Mouse (Mus musculus) liver, postnatal 0 days (tissue): Measurements from ENCODE around the gene Prkacb. TPM values are rescaled to one million over a fixed set of nuclear protein-coding genes. Genes with fewer than 3 reads are reported as not detected.

Experiments
- ATAC-seq: fragments of 200-750 bp; cut with Nextera tagmentation; 2 replicates; pipeline ENCODE4 v1.8.0; 2017; ENCODE audit warnings: mild to moderate bottlenecking, moderate library complexity
- DNase-seq: peaks from one replicate; pipeline ENCODE4 v3.0.0-alpha.2; 2016
- H3K27ac ChIP-seq: fragments of 300-500 bp; sonication (generic); 2 replicates; pipeline ENCODE4 v1.5.1; 2014; ENCODE audit warnings: antibody characterized with exemption, moderate library complexity, mild to moderate bottlenecking, low read depth
- H3K27me3 ChIP-seq: fragments of 300-500 bp; sonication (generic); 2 replicates; pipeline ENCODE4 v1.6.1; 2014; ENCODE audit warnings: low read length, control low read depth, mixed read lengths; ENCODE audit not compliant: insufficient read depth
- H3K36me3 ChIP-seq: fragments of 300-500 bp; sonication (generic); replicated peaks from 2 replicates; pipeline ENCODE4 v1.6.1; 2014; ENCODE audit warnings: mild to moderate bottlenecking, control low read depth, low read length, moderate library complexity, mixed read lengths; ENCODE audit not compliant: insufficient read depth
- H3K4me1 ChIP-seq: fragments of 300-500 bp; sonication (generic); 2 replicates; pipeline ENCODE4 v1.6.1; 2014; ENCODE audit warnings: antibody characterized with exemption, mild to moderate bottlenecking, control low read depth; ENCODE audit not compliant: insufficient read depth
- H3K4me2 ChIP-seq: fragments of 300-500 bp; sonication (generic); 2 replicates; pipeline ENCODE4 v1.6.1; 2014; ENCODE audit warnings: low read depth, mild to moderate bottlenecking, low read length, moderate library complexity, mixed read lengths
- H3K4me3 ChIP-seq: fragments of 300-500 bp; sonication (generic); 2 replicates; pipeline ENCODE4 v1.5.1; 2014; ENCODE audit warnings: low read depth, low read length
- H3K9ac ChIP-seq: fragments of 300-500 bp; sonication (generic); replicated peaks from 2 replicates; pipeline ENCODE4 v1.6.1; 2014; ENCODE audit warnings: mild to moderate bottlenecking, moderate library complexity
- H3K9me3 ChIP-seq: fragments of 300-500 bp; sonication (generic); 2 replicates; pipeline ENCODE4 v1.6.1; 2016; ENCODE audit warnings: mild to moderate bottlenecking, control low read depth, low read length, mixed read lengths
- CTCF ChIP-seq: sonication (generic); IDR thresholded peaks from 2 replicates; pipeline ENCODE4 v1.5.1; 2016; ENCODE audit warnings: antibody characterized with exemption, low read depth
- EP300 ChIP-seq: IDR thresholded peaks from 2 replicates; pipeline ENCODE4 v1.6.1; 2016; ENCODE audit warnings: antibody characterized with exemption, low read depth, mild to moderate bottlenecking
- WGBS: fragments of 180-500 bp; shearing (Covaris S2); extraction: QIAGEN DNeasy Blood & Tissue Kit; methylation state at CpG from one replicate; pipeline ENCODE4 v1.1.7; 2014; ENCODE audit not compliant: insufficient replicate concordance; 5-methylcytosine and 5-hydroxymethylcytosine counted together
- polyA plus RNA-seq: library from polyadenylated mRNA; unstranded; fragments of >200 nt; fragmentation: Nextera tagmentation; extraction: Ambion mirVana; gene quantifications from 2 replicates; pipeline ENCODE4 v1.2.1, GENCODE M21; 2015

The Prkacb gene
- polyA plus RNA-seq, 1 experiment from 2014 or later: 15.4 TPM

DNA sequence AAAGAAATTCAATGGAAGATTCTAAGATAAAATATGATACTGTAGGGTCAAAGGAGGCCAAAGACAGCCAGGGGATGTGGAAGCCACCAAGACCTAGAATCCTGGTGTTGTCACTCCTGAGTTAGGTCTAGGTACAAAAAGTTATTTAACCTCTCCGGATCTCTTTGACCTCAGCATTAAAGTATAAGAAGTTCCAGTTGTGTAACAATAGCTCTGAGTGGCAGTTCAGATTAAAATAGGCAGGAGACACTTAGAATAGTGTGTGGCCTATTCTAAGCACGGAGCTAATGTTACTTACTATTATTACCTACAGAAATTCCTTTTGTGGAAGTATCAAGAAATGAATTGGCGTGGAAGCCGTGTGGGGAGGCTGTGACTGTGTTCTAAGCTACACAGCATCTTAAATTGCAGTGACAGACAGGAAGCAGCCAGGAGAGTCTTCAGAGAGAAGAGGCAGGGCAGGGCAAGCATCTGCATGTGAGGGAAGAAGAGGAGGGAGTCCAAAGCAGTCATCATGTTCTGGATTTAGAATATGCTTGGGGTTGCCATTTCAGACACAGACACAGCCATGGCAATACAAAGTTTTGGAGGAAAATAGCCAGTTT lies 125.6 kb downstream of the Prkacb start:
- ATAC-seq (no peak), DNase-seq (no peak)
- 71% methylated on average over 4 of the region's 4 CpGs for WGBS
- H3K4me3 ChIP-seq: no peak overlapping the region
- no peaks in the 10 kb centered on the region for H3K9me3 ChIP-seq
- no peak overlapping the region for H3K9ac ChIP-seq
- 0 out of 2 replicates have a peak, but pooled peaks cover 4% of the 10 kb centered on the region for H3K27me3 ChIP-seq
- H3K36me3 ChIP-seq: no peaks in the 10 kb centered on the region
- H3K27ac ChIP-seq: no peak overlapping the region
- H3K4me1 ChIP-seq: peaks cover 17% of the 10 kb centered on the region
- TF ChIP-seq EP300: no peak
- TF ChIP-seq CTCF: no peak
- H3K4me2 ChIP-seq: no peak overlapping the region

DNA sequence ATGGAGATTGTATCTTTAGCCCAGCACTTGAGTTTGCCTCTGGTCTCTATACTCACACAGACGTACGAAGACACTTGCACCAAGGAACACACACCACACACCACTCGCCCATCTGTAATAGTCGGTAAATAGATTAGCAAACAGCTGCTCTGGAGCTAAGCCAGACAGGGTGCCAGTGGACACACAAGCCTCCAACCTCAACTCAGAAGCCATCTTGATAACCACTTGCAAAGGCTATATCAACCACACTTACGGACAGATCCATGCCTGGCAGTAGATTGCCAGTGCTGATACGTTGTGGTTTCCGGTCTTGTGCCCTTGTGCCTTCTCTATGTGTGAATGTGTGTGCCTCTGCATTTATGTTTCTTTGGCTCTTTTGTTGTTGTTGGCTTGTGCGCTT lies 126.4 kb downstream of the Prkacb start:
- Histone ChIP-seq H3K4me2 (no peak overlapping the region), H3K27ac (no peak overlapping the region), H3K36me3 (no peaks in the 10 kb centered on the region), H3K4me3 (no peak overlapping the region), H3K9me3 (no peaks in the 10 kb centered on the region), H3K4me1 (peaks cover 17% of the 10 kb centered on the region), H3K9ac (no peak overlapping the region), H3K27me3 (0 out of 2 replicates have a peak, but pooled peaks cover 4% of the 10 kb centered on the region)
- DNase-seq: peak; percentile 33
- WGBS: 42% methylated on average over 8 of the region's 8 CpGs
- TF ChIP-seq EP300 (peak; percentile 63), CTCF (no peak)
- ATAC-seq: peak; percentile 79

DNA sequence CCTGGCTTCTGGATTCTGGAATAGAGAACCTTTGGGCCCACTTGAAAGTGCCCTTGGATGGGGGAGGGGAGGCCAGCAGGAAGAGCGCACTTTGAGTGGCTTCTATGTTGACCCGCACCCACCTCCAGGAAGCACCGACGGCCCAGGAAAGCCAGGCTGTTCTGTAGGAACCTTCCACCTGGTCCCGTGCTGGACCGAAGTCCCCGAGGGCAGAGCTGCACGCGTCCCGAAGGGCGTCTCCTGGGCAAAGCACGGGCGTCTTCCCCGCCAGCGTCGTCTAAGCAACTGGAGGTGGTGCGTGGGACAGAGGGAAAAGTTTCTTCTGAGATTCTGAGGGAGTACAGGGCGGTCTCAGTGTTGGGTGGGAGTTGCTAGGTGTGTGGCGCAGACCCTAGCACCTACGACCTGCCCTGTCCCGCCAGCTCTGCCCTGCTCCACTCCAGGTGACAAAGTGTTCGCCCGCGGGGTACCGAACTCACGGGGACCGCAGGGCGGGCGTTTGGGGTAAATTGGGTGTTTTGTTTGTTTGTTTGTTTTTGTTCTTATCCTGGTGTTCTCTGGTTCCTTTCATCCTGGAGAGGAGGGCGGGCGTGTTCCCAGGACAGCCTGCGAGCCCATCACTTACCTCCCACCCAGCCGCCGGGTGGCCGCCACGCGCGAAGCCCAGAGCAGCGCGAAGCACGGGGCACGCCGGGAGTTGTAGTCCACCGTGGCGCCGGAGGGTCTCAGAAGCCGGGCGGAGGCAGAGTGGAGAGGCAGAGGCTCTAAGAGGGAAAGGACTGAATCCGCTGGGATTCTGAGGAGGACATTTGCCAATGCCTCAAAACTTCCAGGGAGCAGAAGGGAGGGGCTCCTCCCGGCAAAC lies 127.7 kb downstream of the Prkacb start, which contains the start of gene Samd13:
Gene Samd13 (minus strand): TSS at position 782 of the 865 bp plus-strand sequence.
- Histone ChIP-seq H3K27ac (no peak within 1 kb of the TSS), H3K4me3 (peak within 1 kb of the TSS; percentile 50), H3K27me3 (0 out of 2 replicates have a peak, but pooled peaks cover 4% of the 10 kb centered on the region), H3K4me1 (peaks cover 19% of the 10 kb centered on the region), H3K4me2 (peak within 1 kb of the TSS; percentile 93), H3K9me3 (no peaks in the 10 kb centered on the region), H3K36me3 (no peaks in the 10 kb centered on the region), H3K9ac (peak within 1 kb of the TSS; percentile 61)
- DNase-seq: peak; percentile 40
- WGBS: 3% methylated on average over 50 of the region's 50 CpGs
- no peak for TF ChIP-seq CTCF
- no peak for TF ChIP-seq EP300
- peak; percentile 46 for ATAC-seq

DNA sequence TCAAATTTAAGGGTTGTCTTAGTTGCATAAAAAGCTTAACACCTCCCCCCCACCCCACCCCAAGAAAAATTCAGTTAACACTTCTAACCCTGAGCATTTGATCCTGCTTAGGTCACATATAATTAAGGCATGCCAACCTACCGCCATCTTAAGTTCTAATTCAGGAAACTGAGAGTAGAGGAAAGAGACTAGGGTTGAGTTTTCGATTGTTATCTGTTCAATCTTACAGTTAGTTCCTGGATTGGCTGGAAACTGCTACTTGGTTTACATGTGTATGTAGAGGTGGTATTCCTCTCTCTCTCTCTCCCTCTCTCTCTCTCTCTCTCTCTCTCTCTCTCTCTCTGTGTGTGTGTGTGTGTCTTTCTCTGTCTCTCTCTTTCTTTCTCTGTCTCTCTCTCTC lies 129.7 kb downstream of the Prkacb start:
- no peak overlapping the region for H3K4me3 ChIP-seq
- DNase-seq: no peak
- H3K27me3 ChIP-seq: 0 out of 2 replicates have a peak, but pooled peaks cover 4% of the 10 kb centered on the region
- 37% methylated on average over 2 of the region's 2 CpGs for WGBS
- no peak overlapping the region for H3K27ac ChIP-seq
- ATAC-seq: no peak
- H3K4me2 ChIP-seq: peak overlapping the region; percentile 66; the same call in 1 of the 2 replicates
- H3K36me3 ChIP-seq: no peaks in the 10 kb centered on the region
- H3K4me1 ChIP-seq: peaks cover 19% of the 10 kb centered on the region
- H3K9ac ChIP-seq: no peak overlapping the region
- H3K9me3 ChIP-seq: no peaks in the 10 kb centered on the region
- TF ChIP-seq CTCF: no peak
- no peak for TF ChIP-seq EP300

DNA sequence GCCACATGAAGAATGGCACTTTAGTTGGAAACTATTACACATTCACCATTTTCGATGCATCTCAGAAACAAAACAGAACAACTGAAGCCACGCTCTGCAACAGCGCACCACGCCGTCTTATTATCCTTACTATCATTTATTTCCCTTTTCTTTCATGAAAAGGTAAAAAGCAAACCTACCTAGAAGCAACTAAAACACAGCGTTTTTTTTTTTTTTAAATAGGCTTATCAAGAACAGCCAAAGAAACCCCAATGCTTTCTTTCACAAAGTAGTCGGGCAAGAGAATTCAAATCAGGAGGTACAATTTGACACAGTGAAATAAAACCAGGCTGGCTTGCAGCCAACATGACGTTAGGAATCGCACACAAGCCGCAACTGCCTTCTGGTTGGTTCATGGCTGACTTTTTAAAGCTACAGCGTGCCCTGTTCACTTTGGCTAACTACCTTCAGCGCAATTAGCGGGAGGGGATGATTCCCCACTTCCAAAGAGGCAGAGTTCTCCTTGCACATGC lies 130.6 kb downstream of the Prkacb start:
- Histone ChIP-seq H3K9ac (0 out of 2 replicates have a peak overlapping the region, but pooled peaks have one; percentile 27), H3K36me3 (no peaks in the 10 kb centered on the region), H3K4me2 (peak overlapping the region; percentile 66), H3K27me3 (0 out of 2 replicates have a peak, but pooled peaks cover 4% of the 10 kb centered on the region), H3K4me1 (peaks cover 19% of the 10 kb centered on the region), H3K4me3 (peak overlapping the region; percentile 20), H3K9me3 (no peaks in the 10 kb centered on the region), H3K27ac (no peak overlapping the region)
- WGBS: 38% methylated on average over 13 of the region's 13 CpGs
- TF ChIP-seq CTCF: no peak
- no peak for TF ChIP-seq EP300
- ATAC-seq (no peak), DNase-seq (peak; percentile 57)

DNA sequence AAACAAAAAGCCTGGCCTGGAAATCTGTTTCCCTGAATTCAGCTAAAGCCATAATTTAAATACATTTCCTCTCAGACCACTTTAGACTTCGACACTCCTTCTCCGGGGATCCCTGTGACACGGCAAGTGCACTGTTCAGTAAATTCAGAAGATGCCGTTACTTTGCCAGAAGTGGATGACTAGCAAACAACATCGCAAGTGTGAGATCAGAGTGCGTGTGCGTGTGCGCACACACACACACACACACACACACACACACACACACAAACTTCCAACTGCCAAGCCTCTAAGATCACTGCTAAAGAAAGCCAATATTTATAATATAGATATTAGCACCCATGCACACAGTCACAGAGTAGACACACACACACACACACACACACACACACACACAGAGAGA lies 131.1 kb downstream of the Prkacb start:
- H3K4me2 ChIP-seq: peak overlapping the region; percentile 66
- 65% methylated on average over 8 of the region's 8 CpGs for WGBS
- 0 out of 2 replicates have a peak, but pooled peaks cover 4% of the 10 kb centered on the region for H3K27me3 ChIP-seq
- TF ChIP-seq EP300: no peak
- no peak for TF ChIP-seq CTCF
- H3K9ac ChIP-seq: no peak overlapping the region
- no peak overlapping the region for H3K4me3 ChIP-seq
- no peak for DNase-seq
- H3K36me3 ChIP-seq: no peaks in the 10 kb centered on the region
- no peak for ATAC-seq
- H3K27ac ChIP-seq: no peak overlapping the region
- no peaks in the 10 kb centered on the region for H3K9me3 ChIP-seq
- H3K4me1 ChIP-seq: peaks cover 19% of the 10 kb centered on the region
